Mouse (Mus musculus) liver, embryonic 15.5 days (tissue): ENCODE results near the gene Chchd3. TPM values are rescaled to one million over a fixed set of nuclear protein-coding genes. Genes with fewer than 3 reads are reported as not detected.

Experiments used
- ATAC-seq: fragments of 200-750 bp; cut with Nextera tagmentation; 2 replicates; pipeline ENCODE4 v1.8.0; 2017; ENCODE audit warnings: moderate number of reproducible peaks, mild to moderate bottlenecking, moderate library complexity; ENCODE audit not compliant: insufficient read depth
- H3K27ac ChIP-seq: fragments of 300-500 bp; sonication (generic); replicated peaks from 2 replicates; pipeline ENCODE4 v1.5.1; 2015; ENCODE audit warnings: mild to moderate bottlenecking, inconsistent platforms
- H3K27me3 ChIP-seq: fragments of 300-500 bp; sonication (generic); 2 replicates; pipeline ENCODE4 v1.6.1; 2015; ENCODE audit warnings: mild to moderate bottlenecking, inconsistent platforms
- H3K36me3 ChIP-seq: fragments of 300-500 bp; sonication (generic); replicated peaks from 2 replicates; pipeline ENCODE4 v1.6.1; 2015; ENCODE audit warnings: moderate library complexity, mild to moderate bottlenecking, inconsistent platforms
- H3K4me1 ChIP-seq: fragments of 300-500 bp; sonication (generic); replicated peaks from 2 replicates; pipeline ENCODE4 v1.6.1; 2015; ENCODE audit warnings: inconsistent platforms
- H3K4me2 ChIP-seq: fragments of 300-500 bp; sonication (generic); 2 replicates; pipeline ENCODE4 v1.6.1; 2015; ENCODE audit warnings: moderate library complexity, mild to moderate bottlenecking, inconsistent platforms
- H3K4me3 ChIP-seq: fragments of 300-500 bp; sonication (generic); replicated peaks from 2 replicates; pipeline ENCODE4 v1.5.1; 2015; ENCODE audit warnings: mild to moderate bottlenecking, inconsistent platforms
- H3K9ac ChIP-seq: fragments of 300-500 bp; sonication (generic); 2 replicates; pipeline ENCODE4 v1.6.1; 2015; ENCODE audit warnings: moderate library complexity, mild to moderate bottlenecking, inconsistent platforms
- H3K9me3 ChIP-seq: fragments of 300-500 bp; sonication (generic); replicated peaks from 2 replicates; pipeline ENCODE4 v1.6.1; 2016; ENCODE audit warnings: inconsistent platforms
- WGBS: fragments of 180-500 bp; shearing (Covaris S2); methylation state at CpG from one replicate; pipeline ENCODE4 v1.1.7; 2015; ENCODE audit warnings: mixed read lengths; ENCODE audit not compliant: insufficient replicate concordance; 5-methylcytosine and 5-hydroxymethylcytosine counted together
- polyA plus RNA-seq: library from polyadenylated mRNA; unstranded; fragments of >200 nt; fragmentation: Nextera tagmentation; extraction: Ambion mirVana; gene quantifications from 2 replicates; pipeline ENCODE4 v1.2.1, GENCODE M21; 2015

Chchd3 gene
- polyA plus RNA-seq, 1 experiment from 2014 or later, result 66.9 TPM

DNA sequence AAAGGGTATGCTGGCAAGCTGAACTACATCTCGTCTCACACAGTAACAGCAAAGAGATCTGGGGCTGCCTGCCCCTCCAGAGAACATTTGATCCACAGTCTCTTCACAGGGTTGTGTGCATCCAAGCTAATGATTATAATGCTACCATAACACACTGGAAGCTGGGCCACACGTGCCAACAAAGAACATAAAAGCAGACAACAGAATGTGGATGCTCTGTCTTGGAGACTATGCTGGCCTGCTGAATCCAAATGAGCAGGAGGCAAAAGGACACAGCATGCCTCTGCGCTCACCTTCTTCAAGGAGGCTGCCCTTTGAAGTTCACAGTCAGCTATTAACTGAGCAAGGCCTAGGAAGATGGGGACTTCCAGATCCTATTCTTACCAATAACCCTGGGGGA lies 98.6 kb downstream of the Chchd3 start:
- Histone ChIP-seq H3K4me2 (no peak overlapping the region), H3K4me1 (no peaks in the 10 kb centered on the region), H3K36me3 (peaks cover 7% of the 10 kb centered on the region; the same call in 1 of the 2 replicates), H3K27me3 (no peaks in the 10 kb centered on the region), H3K9ac (no peak overlapping the region), H3K9me3 (no peaks in the 10 kb centered on the region), H3K27ac (no peak overlapping the region), H3K4me3 (no peak overlapping the region)
- no peak for ATAC-seq
- 86% methylated on average over 3 of the region's 3 CpGs for WGBS

DNA sequence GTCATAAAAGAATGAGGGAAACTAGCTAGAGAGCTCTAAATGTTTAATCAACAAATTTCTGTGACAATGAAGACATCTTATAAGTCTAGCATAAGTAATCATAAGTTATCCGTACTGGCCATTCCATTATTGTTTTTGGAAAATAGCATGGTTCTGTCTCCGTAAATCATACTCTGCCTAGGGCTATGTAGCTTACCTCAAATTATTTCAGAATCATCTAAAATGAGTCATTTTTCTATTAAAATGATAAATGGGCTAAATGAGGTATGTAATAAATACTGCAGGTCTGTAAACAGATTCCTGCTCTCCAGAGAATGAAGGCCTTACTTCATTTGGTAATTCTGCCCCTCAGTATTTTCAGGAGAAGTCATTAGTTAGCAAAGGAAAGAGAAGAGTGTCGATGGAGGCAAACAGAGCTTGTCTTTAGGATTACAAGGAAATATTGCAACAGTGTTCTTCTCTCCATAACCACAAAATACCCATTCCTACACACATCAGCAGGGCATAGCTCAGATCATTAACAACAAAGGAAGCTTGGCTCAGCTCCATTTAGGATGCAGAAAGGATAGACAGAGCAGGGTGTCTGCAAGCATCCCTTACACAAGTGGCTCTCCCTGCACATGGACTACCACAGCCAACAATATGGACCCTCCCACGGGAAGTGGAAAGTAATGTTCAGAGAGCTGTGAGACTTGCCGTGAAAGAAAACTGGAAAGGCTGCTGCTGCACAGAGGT lies 100.1 kb downstream of the Chchd3 start:
- Histone ChIP-seq H3K4me3 (no peak overlapping the region), H3K27me3 (no peaks in the 10 kb centered on the region), H3K9me3 (no peaks in the 10 kb centered on the region), H3K4me2 (no peak overlapping the region), H3K27ac (no peak overlapping the region), H3K4me1 (no peaks in the 10 kb centered on the region), H3K36me3 (no peaks in the 10 kb centered on the region), H3K9ac (no peak overlapping the region)
- ATAC-seq, result no peak
- 77% methylated on average over 5 of the region's 5 CpGs for WGBS

DNA sequence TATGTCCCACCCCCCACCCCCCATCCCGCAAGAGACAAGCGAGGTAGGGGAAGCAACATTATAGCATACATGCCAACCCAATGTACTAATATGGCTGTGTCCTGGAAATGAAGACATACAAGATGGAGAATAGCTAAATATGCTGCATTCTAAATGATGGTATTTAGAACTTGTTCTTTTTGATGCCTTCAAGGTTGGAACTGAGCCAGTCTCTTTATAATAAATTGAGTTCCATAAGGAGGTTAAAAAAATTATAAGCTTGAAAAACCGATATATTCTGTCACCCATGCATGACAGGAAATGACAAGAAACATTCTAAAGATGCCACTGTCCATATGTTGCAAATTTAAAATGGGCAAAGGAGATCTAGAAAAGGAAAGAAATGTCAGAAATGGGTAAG lies 104.6 kb downstream of the Chchd3 start:
- Histone ChIP-seq H3K27ac (no peak overlapping the region), H3K9me3 (no peaks in the 10 kb centered on the region), H3K4me2 (no peak overlapping the region), H3K4me1 (no peaks in the 10 kb centered on the region), H3K9ac (no peak overlapping the region), H3K4me3 (no peak overlapping the region), H3K27me3 (no peaks in the 10 kb centered on the region), H3K36me3 (no peaks in the 10 kb centered on the region)
- no peak for ATAC-seq
- 82% methylated on average over 3 of the region's 3 CpGs for WGBS

DNA sequence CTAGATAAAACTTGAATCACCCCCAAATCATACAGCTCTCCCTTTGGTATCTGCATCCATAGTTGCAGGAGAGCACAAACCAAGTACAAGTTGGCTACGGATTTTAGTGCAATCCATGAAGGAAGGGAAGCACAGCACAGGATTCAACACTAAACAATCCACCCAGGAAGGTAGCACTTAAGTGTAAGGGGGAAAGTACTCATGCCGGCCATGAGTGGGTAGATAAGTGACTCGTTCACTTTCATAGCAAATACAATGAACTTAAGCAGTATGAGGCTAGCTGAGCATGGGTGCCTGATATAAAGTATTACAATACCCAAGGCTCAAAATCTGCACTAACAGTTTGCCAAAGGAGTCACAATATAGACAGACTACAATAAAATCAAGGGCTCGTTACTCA lies 109.1 kb downstream of the Chchd3 start:
- Histone ChIP-seq H3K36me3 (no peaks in the 10 kb centered on the region), H3K9me3 (no peaks in the 10 kb centered on the region), H3K27ac (no peak overlapping the region), H3K4me3 (no peak overlapping the region), H3K4me2 (no peak overlapping the region), H3K4me1 (peaks cover 7% of the 10 kb centered on the region; the same call in 1 of the 2 replicates), H3K9ac (no peak overlapping the region), H3K27me3 (no peaks in the 10 kb centered on the region)
- 73% methylated on average over 4 of the region's 4 CpGs for WGBS
- ATAC-seq, result no peak

DNA sequence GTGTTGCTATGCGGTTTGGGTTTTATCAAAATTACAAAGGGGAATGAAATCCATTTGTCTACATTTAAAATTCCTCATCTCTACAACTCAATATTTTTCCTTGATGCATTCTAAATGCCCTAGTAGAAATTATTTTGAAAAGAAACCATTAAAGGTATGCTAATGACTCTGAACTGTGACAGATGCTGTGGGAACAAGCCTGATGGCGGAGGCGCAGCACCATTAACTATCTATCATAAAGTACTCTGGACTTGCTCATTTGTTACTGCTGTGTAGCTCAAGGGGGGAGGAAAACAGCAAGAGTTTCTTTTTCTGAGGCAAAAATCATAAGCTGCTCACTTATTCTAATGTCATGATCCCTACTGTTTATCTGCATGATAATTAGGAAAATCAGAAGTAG lies 110.4 kb downstream of the Chchd3 start:
- no peak overlapping the region for H3K27ac ChIP-seq
- no peak overlapping the region for H3K9ac ChIP-seq
- H3K9me3 ChIP-seq, result no peaks in the 10 kb centered on the region
- 89% methylated on average over 3 of the region's 3 CpGs for WGBS
- H3K4me2 ChIP-seq, result no peak overlapping the region
- H3K4me3 ChIP-seq, result no peak overlapping the region
- no peak for ATAC-seq
- peaks cover 7% of the 10 kb centered on the region; the same call in 1 of the 2 replicates for H3K4me1 ChIP-seq
- no peaks in the 10 kb centered on the region for H3K27me3 ChIP-seq
- no peaks in the 10 kb centered on the region for H3K36me3 ChIP-seq

DNA sequence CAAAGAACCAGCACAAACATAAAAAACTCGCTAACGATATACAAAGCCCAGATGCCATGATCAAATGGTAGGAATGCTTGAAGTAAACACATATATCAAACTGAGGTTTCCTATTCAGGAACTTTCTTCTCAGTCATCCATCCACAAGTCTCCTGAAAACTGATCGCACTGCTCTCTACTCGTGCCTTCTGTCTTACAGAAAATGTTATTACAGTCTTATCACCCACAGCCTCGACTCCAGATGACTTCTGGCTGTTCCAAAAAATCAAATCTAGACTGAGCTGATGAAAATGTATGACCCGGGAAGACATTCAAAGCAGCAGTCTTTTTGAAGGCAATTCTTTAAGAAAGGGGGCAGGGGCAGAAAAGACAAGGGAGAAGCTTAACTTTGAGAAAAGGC lies 112.8 kb downstream of the Chchd3 start:
- WGBS, result 42% methylated on average over 6 of the region's 6 CpGs
- Histone ChIP-seq H3K9ac (no peak overlapping the region), H3K4me1 (peaks cover 7% of the 10 kb centered on the region; the same call in 1 of the 2 replicates), H3K36me3 (no peaks in the 10 kb centered on the region), H3K27ac (no peak overlapping the region), H3K27me3 (no peaks in the 10 kb centered on the region), H3K9me3 (no peaks in the 10 kb centered on the region), H3K4me3 (no peak overlapping the region), H3K4me2 (no peak overlapping the region)
- ATAC-seq, result no peak

DNA sequence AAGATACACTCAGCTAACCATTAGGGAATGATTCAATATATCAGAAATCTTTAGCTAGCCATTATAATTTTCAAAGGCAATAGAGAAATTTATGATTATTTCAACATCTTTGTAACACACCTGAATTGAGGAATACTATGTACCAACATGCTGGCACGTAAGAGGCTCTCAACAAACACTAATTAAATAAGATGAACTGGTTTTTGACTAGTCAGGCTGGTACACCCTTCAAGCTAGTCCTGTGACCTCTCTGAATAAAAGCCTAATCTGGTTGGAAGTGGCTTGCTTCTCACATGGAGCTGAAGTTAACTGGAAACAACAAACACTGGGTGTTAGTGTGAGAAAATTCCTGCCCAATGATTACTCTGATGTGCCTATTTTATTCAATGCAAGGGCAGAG lies 115.1 kb downstream of the Chchd3 start:
- Histone ChIP-seq H3K9ac (no peak overlapping the region), H3K27me3 (no peaks in the 10 kb centered on the region), H3K36me3 (no peaks in the 10 kb centered on the region), H3K4me2 (no peak overlapping the region), H3K27ac (no peak overlapping the region), H3K4me3 (no peak overlapping the region), H3K9me3 (no peaks in the 10 kb centered on the region), H3K4me1 (peaks cover 12% of the 10 kb centered on the region; the same call in 1 of the 2 replicates)
- ATAC-seq, result no peak
- 67% methylated on average over 1 of the region's 1 CpGs for WGBS

DNA sequence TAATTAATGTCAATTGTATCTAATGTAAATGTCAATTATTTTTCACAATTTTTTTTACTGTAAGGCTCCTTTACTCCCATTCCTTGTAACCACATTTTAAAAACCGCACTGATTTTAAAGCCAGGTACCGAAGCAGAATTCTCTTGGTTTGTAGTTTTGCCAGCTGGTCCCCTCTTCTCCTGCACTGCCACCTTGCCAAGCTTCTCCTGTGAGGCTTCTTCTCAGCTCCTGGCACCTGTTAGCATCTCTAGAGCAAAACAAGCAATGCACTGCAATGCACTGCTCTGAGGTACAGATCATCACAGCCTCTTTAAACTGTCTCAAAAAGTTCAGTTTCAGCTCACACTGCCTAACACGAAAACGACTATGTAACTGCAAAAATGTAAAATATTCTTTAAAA lies 116.4 kb downstream of the Chchd3 start:
- 76% methylated on average over 4 of the region's 4 CpGs for WGBS
- Histone ChIP-seq H3K4me3 (no peak overlapping the region), H3K4me1 (peaks cover 12% of the 10 kb centered on the region; the same call in 1 of the 2 replicates), H3K4me2 (no peak overlapping the region), H3K9me3 (no peaks in the 10 kb centered on the region), H3K27ac (no peak overlapping the region), H3K36me3 (no peaks in the 10 kb centered on the region), H3K9ac (no peak overlapping the region), H3K27me3 (no peaks in the 10 kb centered on the region)
- no peak for ATAC-seq

DNA sequence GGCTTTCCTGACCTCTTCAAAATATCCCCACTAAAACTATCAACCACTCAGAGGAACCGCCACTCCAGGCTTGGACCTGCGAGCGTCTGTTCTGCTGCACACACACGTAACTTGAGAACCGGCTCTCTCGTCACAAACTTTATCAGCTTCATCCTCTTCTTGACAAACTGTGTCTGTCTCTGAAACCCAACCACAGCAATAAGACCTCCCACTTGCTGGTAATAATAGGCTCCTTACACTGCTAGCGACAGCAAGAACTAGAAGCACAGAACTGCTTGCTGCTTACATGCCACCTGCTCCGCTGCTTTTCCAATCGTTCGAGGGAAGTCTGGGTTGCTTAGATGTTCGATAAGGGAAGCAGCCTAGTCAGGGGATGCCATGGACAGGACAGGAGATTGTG lies 119.8 kb downstream of the Chchd3 start:
- Histone ChIP-seq H3K4me1 (peaks cover 13% of the 10 kb centered on the region; the same call in 1 of the 2 replicates), H3K27ac (no peak overlapping the region), H3K4me2 (no peak overlapping the region), H3K27me3 (no peaks in the 10 kb centered on the region), H3K9ac (no peak overlapping the region), H3K4me3 (no peak overlapping the region), H3K9me3 (no peaks in the 10 kb centered on the region), H3K36me3 (no peaks in the 10 kb centered on the region)
- ATAC-seq, result no peak
- WGBS, result 52% methylated on average over 11 of the region's 11 CpGs

DNA sequence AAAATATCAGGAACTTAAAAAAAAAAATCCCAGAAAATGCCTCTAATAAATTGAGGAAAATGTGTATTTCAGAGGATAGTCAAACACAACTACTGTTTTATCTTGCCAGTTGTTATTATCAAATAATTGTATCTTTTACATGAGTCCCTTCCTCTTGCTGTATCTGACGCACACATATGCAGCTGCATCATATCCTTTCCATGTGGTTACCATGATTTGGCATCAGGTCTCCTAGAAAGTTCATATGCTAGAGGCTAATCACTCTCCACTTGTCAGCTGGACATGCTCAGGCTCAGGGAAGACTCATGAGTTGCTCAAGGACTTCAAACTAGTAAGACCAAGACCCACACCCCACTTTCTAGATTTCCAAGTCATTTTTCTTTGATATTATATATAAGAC lies 122.4 kb downstream of the Chchd3 start:
- Histone ChIP-seq H3K4me3 (no peak overlapping the region), H3K9me3 (no peaks in the 10 kb centered on the region)
- WGBS, result 38% methylated on average over 1 of the region's 1 CpGs

DNA sequence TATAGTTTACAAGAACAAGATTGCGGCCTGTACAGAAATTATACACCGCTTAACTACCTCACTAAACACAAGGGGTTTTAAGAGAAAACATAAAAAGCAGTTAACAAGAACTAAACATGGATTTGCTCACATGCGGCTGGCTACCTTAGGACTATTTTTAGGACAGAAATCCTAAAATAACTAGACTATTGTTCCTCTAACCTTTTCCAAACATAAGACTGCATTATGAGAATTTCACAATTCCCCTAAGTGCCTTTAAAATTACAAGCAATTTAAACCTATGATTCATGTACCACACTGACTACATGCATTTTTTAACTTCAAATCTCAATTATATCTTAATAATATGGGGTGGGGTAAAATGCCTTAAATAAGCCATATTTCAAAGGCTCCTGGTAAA lies 123.3 kb downstream of the Chchd3 start:
- no peak overlapping the region for H3K27ac ChIP-seq
- H3K9ac ChIP-seq, result no peak overlapping the region
- no peaks in the 10 kb centered on the region for H3K27me3 ChIP-seq
- WGBS, result 83% methylated on average over 3 of the region's 3 CpGs
- H3K4me2 ChIP-seq, result no peak overlapping the region
- no peak for ATAC-seq
- no peak overlapping the region for H3K4me3 ChIP-seq
- no peaks in the 10 kb centered on the region for H3K36me3 ChIP-seq
- H3K9me3 ChIP-seq, result no peaks in the 10 kb centered on the region
- peaks cover 13% of the 10 kb centered on the region; the same call in 1 of the 2 replicates for H3K4me1 ChIP-seq

More for the DNA sequence above, 122.4 kb downstream of the Chchd3 start:
- Histone ChIP-seq H3K27ac (no peak overlapping the region), H3K4me2 (no peak overlapping the region), H3K27me3 (no peaks in the 10 kb centered on the region), H3K4me1 (peaks cover 13% of the 10 kb centered on the region; the same call in 1 of the 2 replicates), H3K9ac (no peak overlapping the region), H3K36me3 (no peaks in the 10 kb centered on the region)
- ATAC-seq, result no peak

DNA sequence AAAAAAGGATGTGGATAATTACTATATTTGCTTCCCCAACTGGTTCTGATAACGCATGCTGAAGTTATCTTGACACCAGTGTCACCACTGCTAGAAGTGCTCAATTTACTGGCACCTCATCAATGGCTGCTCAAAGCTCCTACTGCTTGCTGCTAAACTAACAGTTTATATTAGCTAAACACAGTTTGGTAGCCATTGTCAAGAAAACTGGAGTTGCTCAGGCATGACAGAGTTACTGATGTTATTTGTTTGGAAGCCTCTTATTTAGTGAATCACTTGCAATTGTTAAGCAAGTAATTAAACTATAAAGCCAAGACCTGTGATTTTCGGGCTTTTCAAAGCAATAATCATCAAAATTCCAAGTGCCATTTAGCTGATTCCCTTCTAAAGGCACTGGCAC lies 123.7 kb downstream of the Chchd3 start:
- Histone ChIP-seq H3K9me3 (no peaks in the 10 kb centered on the region), H3K4me2 (no peak overlapping the region), H3K36me3 (no peaks in the 10 kb centered on the region), H3K27me3 (no peaks in the 10 kb centered on the region), H3K27ac (no peak overlapping the region), H3K4me1 (peaks cover 15% of the 10 kb centered on the region; the same call in 1 of the 2 replicates), H3K4me3 (no peak overlapping the region), H3K9ac (no peak overlapping the region)
- no peak for ATAC-seq
- 60% methylated on average over 2 of the region's 2 CpGs for WGBS
